ENCODE assay signal across 27 mouse cellular contexts in genomic region chr9:115260464-115260863, GRCm38 (mm10). TPM values are rescaled to one million over a fixed set of nuclear protein-coding genes. Genes with fewer than 3 reads are reported as not detected.
A peak's percentile ranks its signal among the peaks of the same experiment; 100 is the strongest.
DNase-seq lines count a peak whose midpoint lies in the region; ATAC-seq and TF ChIP-seq lines count a peak whose summit lies in the region.
"Had no signal": no experiment of that assay in that cellular context is flagged by ENCODE, and none has a peak within 500 bp of the region (broad histone marks: within the 10 kb centered on the region; RNA-seq: fewer than 3 reads in every experiment).

No protein-coding gene starts in this region.

- H3K4me3 ChIP-seq in liver, embryonic 12.5 days: no peak overlapping the region
- H3K4me3 ChIP-seq in liver, embryonic 14.5 days (ENCODE audit: insufficient read depth in 1 of 2, low read depth in 2 of 2, low read length in 2 of 2): no peak overlapping the region
- H3K4me3 ChIP-seq in forebrain, embryonic 11.5 days (ENCODE audit: low read depth, low read length): no peak overlapping the region
- H3K4me3 ChIP-seq: erythroblast, embryonic 14.5 days; forebrain, embryonic 13.5 days; heart, embryonic 12.5 days; hindbrain, embryonic 13.5 days; midbrain, embryonic 10.5 days; neural tube, embryonic 12.5 days had no signal

- H3K27me3 ChIP-seq in liver, embryonic 12.5 days (replicated peaks): no peaks in the 10 kb centered on the region
- H3K27me3 ChIP-seq in liver, embryonic 14.5 days (ENCODE audit: control insufficient read depth, insufficient read depth, low read length): no peaks in the 10 kb centered on the region
- H3K27me3 ChIP-seq in forebrain, embryonic 11.5 days (ENCODE audit: control insufficient read depth, insufficient read depth, low read length): no peaks in the 10 kb centered on the region
- H3K27me3 ChIP-seq: CH12.LX; forebrain, embryonic 13.5 days; heart, embryonic 12.5 days; hindbrain, embryonic 13.5 days; neural tube, embryonic 12.5 days had no signal

- peaks cover 68% of the 10 kb centered on the region for H3K36me3 ChIP-seq in liver, embryonic 12.5 days
- H3K36me3 ChIP-seq in liver, embryonic 14.5 days (replicated peaks; ENCODE audit: control insufficient read depth, insufficient read depth, low read depth): peaks cover 21% of the 10 kb centered on the region
- H3K36me3 ChIP-seq in forebrain, embryonic 11.5 days (ENCODE audit: control insufficient read depth, insufficient read depth, low read length): no peaks in the 10 kb centered on the region

- TF ChIP-seq EP300 in liver, embryonic 14.5 days (IDR thresholded peaks at IDR 0.05; ENCODE audit: low read depth): no peak

- no peak for TF ChIP-seq CTCF in liver, embryonic 14.5 days (IDR thresholded peaks at IDR 0.05; ENCODE audit: low read depth)

- WGBS in liver, embryonic 12.5 days (ENCODE audit: insufficient replicate concordance): 47% methylated on average over 7 of the region's 7 CpGs
- WGBS in liver, embryonic 14.5 days (ENCODE audit: insufficient replicate concordance): 29% methylated on average over 7 of the region's 7 CpGs
- WGBS in forebrain, embryonic 11.5 days: 92% methylated on average over 7 of the region's 7 CpGs

- DNase-seq in heart, adult 11 months: peak; percentile 60
- DNase-seq in heart, adult 8-10 months (ENCODE audit: low spot score): no peak
- DNase-seq in liver: no peak
- peak in 1 of 3 experiments; percentile 19 for DNase-seq in liver, embryonic 14.5 days (ENCODE audit: low read depth in 3 of 3, low spot score in 3 of 3)
- DNase-seq in lung, postnatal 36 days: no peak
- DNase-seq in right cerebral cortex, postnatal 4 days: no peak
- no peak for DNase-seq in forebrain, embryonic 11.5 days (ENCODE audit: low spot score)
- DNase-seq: adrenal gland, postnatal 10 days; cerebellum, adult 2 months; cerebellum, postnatal 14 days; gastrocnemius, postnatal 10 days; heart, postnatal 4 days; kidney, adult 2 months; kidney, postnatal 36 days; layer of hippocampus, postnatal 36 days; right cerebral cortex, adult 18-20 months; thymus, adult 2 months had no signal

- no peak overlapping the region for H3K9ac ChIP-seq in liver, embryonic 12.5 days
- no peak overlapping the region for H3K9ac ChIP-seq in liver, embryonic 14.5 days (replicated peaks)
- no peak overlapping the region for H3K9ac ChIP-seq in forebrain, embryonic 11.5 days (ENCODE audit: low read length)
- H3K9ac ChIP-seq: forebrain, embryonic 13.5 days; heart, embryonic 12.5 days; hindbrain, embryonic 13.5 days; neural tube, embryonic 12.5 days had no signal

- peaks cover 27% of the 10 kb centered on the region for H3K4me1 ChIP-seq in liver, embryonic 12.5 days
- H3K4me1 ChIP-seq in liver, embryonic 14.5 days (replicated peaks; ENCODE audit: control insufficient read depth in 2 of 2, insufficient read depth in 2 of 2, low read length in 1 of 2): peaks cover 3 to 8% of the 10 kb centered on the region in 2 experiments; a peak in 3 of 4 replicates
- H3K4me1 ChIP-seq in forebrain, embryonic 11.5 days (replicated peaks; ENCODE audit: control insufficient read depth, insufficient read depth, low read length): no peaks in the 10 kb centered on the region
- H3K4me1 ChIP-seq: forebrain, embryonic 13.5 days; hindbrain, embryonic 13.5 days; midbrain, embryonic 10.5 days; neural tube, embryonic 12.5 days had no signal

- H3K4me2 ChIP-seq in liver, embryonic 12.5 days: no peak overlapping the region
- H3K4me2 ChIP-seq in liver, embryonic 14.5 days (ENCODE audit: low read depth): no peak overlapping the region
- H3K4me2 ChIP-seq in forebrain, embryonic 11.5 days (ENCODE audit: low read depth, low read length, severe bottlenecking): no peak overlapping the region
- H3K4me2 ChIP-seq: forebrain, embryonic 13.5 days; heart, embryonic 12.5 days; hindbrain, embryonic 13.5 days; neural tube, embryonic 12.5 days had no signal

- peak; percentile 69 for ATAC-seq in liver, embryonic 12.5 days
- peak; percentile 70 for ATAC-seq in liver, embryonic 14.5 days (ENCODE audit: insufficient read depth)
- ATAC-seq in forebrain, embryonic 11.5 days (replicated peaks; ENCODE audit: low FRiP score): no peak
- ATAC-seq: forebrain, embryonic 13.5 days; midbrain, embryonic 16.5 days had no signal

- H3K27ac ChIP-seq in liver, embryonic 12.5 days: peak overlapping the region; percentile 54; the same call in 1 of the 2 replicates
- H3K27ac ChIP-seq in liver, embryonic 14.5 days: no peak overlapping the region
- no peak overlapping the region for H3K27ac ChIP-seq in forebrain, embryonic 11.5 days (ENCODE audit: low read depth, low read length)
- H3K27ac ChIP-seq: forebrain, embryonic 13.5 days; hindbrain, embryonic 13.5 days; macrophage; midbrain, embryonic 10.5 days; neural tube, embryonic 12.5 days had no signal

- H3K9me3 ChIP-seq in liver, embryonic 12.5 days (replicated peaks): no peaks in the 10 kb centered on the region
- no peaks in the 10 kb centered on the region for H3K9me3 ChIP-seq in liver, embryonic 14.5 days (ENCODE audit: control insufficient read depth, low read length)
- no peaks in the 10 kb centered on the region for H3K9me3 ChIP-seq in forebrain, embryonic 11.5 days (ENCODE audit: control insufficient read depth, low read length)
- H3K9me3 ChIP-seq: forebrain, embryonic 13.5 days; heart, embryonic 12.5 days; hindbrain, embryonic 13.5 days; midbrain, embryonic 10.5 days; neural tube, embryonic 12.5 days had no signal

RNA-seq across cellular contexts. Expression of gene Stt3b, which starts 49.8 kb away (rescaled TPM):
- 10 to 100 TPM; 48.7 to 53.5 (median 50.0) TPM for total RNA-seq in heart, adult 8-10 months (2022)
- polyA plus RNA-seq in liver, embryonic 12.5 days (2016; fragmentation: Nextera tagmentation; extraction: Ambion mirVana): 102 and 106 TPM in 2 replicates
- polyA plus RNA-seq in liver, embryonic 14.5 days (2012; rRNA removed): 18.4 and 24.6 TPM in 2 replicates
- 64.4 and 72.6 TPM in 2 replicates for polyA plus RNA-seq in liver, embryonic 14.5 days (2014; fragmentation: Nextera tagmentation; extraction: Ambion mirVana)
- polyA plus RNA-seq in forebrain, embryonic 11.5 days (2014; fragmentation: Nextera tagmentation; extraction: Ambion mirVana): 104 and 110 TPM in 2 replicates
